Mouse (Mus musculus): ENCODE measurements around the gene Dlx5.

Dlx5 gene

DNA sequence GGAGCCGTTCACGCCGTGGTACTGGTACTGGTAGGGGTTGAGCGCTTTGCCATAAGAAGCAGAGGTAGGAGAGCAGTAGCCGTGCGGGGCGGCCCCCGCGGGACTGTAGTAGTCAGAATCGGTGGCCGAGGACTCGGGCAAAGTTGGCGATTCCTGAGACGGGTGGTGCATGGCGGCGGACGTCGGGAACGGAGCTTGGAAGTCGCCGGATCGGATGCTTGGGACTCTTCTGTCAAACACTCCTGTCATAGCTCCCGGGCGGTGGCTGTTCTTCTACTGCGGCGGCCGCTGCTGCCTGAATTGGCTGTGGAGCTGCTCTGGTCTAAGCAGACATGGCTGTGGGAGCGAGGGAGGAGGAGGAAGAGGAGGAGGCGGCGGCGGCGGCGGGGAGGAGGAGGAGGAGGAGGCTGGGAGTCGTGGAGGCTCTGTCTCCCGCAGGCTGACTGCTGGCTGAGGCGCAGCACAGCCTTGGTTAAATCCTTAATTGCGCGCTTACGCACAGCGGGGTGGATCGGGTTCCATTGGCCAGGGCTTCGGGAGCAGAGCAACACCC is at the start of gene Dlx5:
Gene Dlx5, minus strand, starts transcription at position 448 of the 553 bp plus-strand sequence.
- DNase-seq, result no peak

DNA sequence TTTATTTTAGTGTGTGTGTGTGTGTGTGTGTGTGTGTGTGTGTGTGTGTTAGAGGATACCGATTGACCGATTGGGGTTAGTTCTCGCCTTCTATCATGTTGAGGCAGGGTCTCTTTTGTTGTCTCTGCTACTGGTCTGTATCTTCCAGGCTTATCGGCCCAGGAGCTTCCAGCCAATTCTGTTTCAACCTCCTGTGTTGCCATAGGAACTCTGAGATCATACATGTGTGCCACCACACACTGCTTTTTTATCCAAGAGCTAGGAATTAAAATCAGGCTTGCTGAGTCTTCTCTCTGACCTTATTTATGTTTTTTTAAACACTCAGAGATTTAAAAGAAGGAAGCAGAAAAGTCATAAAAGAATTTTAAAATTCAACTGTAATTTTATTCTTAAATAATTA is 49.6 kb upstream of the Dlx5 start:
- DNase-seq, result no peak

DNA sequence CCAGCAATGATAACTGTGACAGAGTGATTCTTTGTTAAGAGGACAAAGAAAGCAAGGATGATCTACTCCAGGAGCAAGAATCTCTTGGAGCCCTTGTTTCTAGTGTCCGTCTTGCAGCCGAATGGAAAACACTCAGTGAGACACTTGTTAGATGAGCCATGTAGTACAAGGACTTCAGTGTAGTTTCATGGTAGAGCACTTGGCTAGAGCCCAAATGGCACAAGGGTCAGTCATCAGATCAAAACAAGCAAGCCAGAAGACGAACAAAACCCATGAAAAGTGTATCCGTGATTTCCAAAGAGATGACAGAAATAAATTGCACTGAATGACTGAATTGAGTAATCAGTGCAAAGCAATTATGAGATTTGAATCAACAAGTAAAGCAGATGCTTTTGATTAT is 48.9 kb upstream of the Dlx5 start:
- no peak for DNase-seq

DNA sequence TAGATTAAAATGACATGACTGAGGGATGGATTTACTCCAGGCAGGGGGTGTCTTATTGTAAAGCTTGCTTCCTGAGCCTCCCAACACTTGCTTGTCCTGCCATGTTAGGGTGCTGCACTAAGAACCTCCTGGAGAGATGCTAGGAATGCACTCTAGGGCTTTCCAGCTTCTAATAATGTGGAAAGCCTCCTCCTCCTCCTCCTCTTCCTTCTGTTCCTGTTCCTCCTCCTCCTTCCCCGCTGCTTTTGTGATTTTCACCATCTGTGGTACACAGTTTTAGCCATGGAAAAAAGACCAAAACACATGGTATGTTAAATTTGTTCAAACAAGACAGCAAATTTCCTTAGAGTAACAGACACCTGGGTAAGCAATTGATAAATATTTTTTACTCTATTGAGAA is 43.4 kb upstream of the Dlx5 start:
- peak; percentile 5 for DNase-seq

DNA sequence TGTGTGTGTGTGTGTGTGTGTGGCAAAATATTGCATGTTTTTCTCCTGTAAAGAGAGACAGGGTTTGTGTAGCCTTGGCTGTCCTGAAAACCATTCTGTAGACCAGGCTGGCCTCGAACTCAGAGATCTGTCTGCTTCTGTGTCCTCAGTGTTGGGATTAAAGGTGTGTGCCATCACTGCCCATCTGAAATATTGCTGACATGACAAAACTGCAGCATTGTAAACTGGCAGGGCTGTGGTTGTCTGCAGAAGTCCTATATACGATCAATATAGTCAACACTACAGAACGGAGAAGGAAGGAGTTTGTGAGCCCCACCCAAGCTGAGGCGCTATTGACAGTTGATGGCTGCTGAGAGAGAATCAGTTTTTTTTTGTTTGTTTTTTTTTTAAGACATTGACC is 35.4 kb upstream of the Dlx5 start:
- no peak for DNase-seq

DNA sequence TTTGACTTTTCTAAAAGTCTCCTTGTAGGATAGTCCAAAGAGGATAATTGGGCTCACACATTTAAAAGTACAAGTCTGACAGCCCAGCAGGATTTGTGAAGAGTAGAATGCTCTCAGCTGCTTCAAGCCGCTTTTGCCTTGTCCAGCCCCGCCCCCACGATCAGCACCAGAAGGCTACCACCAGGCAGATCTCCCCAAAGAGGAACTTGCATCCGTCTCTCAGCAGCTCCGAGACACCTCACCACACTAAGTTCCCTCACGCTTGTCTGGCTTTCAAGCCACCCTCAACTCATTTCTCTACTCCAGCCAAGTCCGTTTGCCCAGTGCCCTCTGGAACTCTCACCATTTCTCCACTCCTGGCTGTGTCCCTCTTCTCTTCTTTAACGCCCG is 33.6 kb upstream of the Dlx5 start:
- no peak for DNase-seq

DNA sequence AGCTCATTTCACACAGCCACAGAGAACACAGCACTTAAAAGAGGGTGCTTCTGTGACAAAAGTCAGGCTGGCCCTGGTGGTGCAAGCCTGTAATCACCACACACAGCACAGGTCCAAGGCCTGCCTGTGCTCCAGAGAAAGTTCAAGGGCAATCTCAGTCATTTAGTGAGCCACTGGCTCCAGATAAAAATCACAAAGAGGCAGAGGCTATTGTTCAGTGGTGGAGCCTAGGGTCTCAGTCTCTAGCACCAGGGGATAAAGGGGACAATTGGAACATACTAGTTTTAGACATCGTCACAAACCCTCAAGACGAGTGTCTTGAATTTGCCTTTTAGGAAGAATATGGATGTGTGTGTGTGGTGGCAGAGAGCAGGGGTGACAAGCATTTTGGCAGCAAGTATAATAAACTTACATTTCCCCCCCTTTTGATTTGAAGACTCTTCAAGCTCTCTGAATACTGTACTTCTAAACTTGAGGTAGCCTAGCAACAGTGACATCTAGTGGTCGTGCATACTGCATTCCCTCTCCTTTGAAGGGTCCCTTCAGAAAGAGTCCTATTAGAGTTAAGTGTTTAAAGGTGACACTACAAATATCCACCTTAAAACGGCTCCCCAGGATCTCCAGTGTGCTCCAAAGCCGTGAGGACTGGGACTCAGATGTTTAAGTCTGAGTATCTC is 33.1 kb upstream of the Dlx5 start:
- DNase-seq, result peak; percentile 9

DNA sequence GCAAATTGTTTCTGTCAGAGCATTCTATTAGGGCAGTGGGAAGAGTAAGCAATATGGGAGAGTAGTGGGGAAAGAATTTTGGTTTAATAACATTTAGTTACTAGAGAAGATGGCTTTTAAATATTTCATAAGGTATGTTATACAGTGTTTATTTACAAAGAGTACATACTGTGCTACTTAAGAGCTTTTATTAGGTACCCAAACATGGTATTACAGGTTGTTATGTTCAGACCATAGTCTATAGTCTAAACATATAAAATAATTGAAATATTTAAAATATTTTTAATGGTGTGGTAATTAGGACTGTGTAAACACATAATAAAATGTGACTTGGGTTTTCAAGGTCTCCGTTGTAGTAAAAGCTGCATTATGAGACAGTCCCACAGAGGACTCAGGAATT is 32.4 kb upstream of the Dlx5 start:
- no peak for DNase-seq

DNA sequence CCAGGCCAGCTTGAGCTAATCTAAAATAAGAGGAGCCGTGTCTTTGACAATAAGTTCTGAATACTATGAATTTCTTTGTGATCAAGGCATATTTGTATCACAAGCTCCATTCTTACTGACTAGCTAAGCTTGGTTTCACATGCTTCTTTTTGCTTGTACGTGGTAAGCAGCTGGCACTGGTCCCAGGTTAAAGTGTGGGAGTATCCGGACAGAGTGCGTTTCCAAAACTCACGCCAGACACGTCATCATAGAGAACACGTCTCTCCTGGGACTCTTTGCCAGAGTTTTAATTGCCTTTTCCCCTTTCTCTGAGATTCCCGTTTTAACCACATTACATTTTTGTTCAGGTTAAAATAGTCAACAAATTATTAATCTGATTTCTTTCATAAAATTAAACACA is 27.7 kb upstream of the Dlx5 start:
- no peak for DNase-seq

DNA sequence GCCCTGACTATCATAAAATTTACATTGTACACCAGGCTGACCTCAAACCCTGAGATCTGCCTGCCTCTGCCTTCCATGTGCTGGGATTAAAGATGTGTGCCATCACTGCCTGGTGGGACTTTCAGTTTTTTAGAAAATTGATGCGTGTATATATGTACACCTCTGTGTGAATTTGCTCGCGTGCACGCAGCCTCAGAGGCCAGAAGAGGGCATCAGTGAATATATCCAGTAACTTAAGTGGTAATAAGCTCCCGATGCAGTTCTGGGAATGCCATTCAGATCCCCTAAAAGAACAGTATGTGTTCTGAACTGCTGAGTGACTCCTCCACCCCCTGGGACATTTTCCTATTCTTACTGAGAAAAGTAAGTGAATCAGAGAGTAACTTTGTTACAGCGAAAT is 8.2 kb upstream of the Dlx5 start:
- DNase-seq, result no peak

DNA sequence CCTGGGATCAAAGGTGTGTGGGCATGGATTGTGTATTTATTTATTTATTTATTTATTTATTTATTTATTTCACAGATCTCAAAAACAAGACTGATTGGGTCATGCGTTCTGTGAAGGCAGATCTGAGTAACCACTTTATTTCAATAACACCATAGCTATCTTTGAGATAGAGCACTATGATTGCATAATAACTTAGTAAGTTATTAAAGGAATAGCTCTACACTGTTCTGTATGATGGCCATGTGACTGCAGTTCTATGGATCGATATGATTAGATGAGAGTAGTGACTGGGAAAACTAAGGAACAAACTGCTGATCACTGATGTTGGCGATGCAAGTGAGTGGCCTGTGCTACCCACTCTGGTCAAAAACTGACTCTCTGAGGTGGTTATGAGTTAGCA is 4.3 kb upstream of the Dlx5 start:
- DNase-seq, result no peak

DNA sequence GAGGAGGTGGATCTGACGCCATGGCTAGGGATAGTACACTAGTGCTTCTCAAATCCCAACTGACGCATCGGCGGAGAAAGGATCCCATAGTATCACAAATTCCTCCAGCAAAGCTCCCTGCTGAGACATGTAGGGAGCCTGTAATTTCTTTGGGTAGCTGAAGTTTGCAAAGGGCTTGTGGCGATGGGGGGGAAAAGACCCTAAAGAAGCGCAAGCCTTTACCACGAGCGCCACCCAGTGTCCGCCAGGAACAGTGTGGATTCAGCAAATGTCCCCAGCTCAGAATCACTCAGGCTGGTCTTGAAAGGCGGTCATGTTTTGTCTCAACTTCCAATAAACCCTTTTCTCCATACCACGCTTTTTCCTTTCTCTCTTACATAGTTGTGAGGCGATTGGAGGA is 3.0 kb upstream of the Dlx5 start:
- no peak for DNase-seq

DNA sequence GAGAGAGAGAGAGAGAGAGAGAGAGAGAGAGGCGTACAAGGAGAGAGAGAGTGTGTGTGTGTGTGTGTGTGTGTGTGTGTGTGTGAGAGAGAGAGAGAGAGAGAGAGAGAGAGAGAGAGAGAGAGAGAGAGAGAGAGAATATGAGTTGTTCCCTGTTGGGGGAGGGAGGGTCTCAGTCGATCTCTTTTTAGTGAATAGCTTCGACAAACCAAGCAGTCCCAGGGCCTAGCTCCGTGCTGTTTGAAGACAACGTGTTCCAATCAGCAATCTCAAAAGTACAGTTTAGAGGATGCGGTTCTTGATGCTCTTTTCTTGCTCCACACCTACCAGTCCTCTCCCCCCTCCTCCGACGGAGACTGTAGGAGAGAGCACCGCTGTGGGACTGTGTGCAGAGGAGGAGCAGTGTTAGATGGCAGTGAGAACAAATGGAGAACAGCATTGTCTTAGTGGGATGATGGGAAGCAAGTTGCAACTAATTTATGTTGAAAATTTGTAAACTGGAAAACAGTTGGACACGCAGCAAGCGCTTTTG is 447 bp upstream of the Dlx5 start:
- no peak for DNase-seq

DNA sequence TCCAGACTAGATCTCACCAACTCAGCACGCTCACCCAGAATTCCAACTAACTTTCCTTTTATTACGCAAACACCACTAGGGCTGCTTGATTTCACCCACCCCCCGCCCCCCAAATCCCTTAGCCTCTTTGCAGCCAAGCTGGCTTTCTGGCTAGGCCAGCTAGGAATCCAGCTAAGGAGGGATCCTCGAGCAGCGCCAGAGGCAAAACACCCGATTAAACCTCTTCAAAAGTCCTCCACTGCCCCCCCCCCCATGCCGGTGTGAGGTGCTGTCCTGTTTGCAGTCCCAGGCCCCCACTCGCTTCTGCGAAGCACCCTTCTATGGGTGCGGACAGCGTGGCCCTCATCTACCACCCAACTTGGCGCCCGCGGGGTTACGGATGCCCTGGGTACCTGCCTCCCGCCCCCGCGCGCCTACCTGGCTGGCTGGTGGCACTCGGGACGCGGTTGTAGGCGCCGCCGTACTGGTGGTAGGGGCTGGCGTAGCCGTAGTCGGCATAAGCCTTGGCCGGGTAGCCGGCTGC is 709 bp downstream of the Dlx5 start:
- DNase-seq, result no peak

DNA sequence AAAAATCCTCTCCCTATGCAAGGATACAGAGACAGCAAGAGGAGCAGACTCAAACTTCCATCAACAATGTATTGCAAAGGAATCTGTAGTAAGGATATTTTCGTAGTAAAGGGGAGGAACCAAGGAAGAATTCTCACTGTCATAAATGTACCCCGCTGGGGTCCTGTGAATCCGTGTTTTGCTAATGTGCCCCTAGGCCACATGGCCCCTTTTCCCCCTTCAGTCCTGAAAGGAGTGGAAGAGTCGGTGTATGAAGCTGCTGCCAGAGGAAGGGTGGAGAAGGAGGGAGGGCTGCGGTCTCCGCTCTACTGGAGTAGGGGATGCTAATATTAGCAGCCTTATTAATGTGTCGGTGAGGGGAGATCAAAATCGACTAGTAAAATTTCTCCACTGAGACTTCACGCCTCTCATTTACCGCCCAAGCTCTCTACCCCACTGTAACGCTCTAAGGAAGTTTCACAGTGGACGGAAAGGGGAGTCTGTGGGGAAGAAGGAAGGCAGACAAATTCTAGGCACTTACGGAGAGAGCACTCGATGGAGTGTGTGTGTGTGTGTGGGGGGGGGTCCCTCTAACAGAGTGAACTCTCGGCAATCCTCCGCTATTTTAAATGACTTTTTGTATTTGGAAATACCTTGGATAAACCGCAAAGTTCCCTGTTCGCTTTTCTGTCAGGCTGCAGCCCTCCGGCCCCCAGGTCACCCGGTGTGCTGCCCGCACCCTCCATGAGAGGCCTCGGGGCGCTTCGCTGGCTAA is 1.3 kb downstream of the Dlx5 start:
- DNase-seq, result no peak

DNA sequence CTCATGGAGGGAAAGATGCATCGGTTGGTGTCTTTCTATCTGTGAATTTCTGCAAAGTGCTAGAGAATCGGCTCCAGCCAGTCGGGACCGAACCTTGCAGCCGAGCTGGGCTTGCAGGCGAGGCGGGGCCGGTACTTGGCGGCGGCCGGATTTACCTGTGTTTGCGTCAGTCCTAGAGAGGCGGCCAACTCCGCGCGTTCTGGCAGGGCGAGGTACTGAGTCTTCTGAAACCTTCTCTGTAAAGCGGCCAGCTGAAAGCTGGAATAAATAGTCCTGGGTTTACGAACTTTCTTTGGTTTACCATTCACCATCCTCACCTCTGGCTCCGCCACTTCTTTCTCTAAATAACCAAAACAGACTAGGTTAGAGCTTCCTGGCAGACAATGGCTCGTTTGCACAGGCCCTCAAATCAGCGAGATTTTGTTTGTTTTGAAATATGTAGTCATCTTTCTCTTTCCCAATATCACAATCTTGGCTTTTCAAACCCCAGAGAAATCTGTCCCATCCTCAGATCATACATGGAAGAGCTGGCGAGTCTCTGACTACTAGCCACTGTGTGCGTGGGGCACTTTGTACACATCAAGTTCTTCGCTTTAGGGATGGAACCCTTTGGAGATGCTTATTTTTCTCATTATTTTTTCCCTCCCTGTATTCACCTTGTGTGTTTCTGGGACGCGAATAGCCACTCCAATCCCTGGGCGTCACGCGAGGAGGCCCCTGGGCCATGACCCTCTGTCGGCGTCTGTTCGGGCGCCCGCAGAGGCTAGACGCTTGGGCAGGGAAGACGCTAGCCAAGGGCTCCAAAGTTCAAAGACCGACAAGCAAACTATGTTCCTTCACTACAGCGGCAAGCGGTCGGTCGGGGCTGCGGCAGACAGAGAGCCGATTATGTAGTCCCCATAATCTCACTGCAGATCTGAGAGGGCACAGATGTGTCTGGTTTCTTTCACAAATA is 2.2 kb downstream of the Dlx5 start:
- DNase-seq, result no peak

DNA sequence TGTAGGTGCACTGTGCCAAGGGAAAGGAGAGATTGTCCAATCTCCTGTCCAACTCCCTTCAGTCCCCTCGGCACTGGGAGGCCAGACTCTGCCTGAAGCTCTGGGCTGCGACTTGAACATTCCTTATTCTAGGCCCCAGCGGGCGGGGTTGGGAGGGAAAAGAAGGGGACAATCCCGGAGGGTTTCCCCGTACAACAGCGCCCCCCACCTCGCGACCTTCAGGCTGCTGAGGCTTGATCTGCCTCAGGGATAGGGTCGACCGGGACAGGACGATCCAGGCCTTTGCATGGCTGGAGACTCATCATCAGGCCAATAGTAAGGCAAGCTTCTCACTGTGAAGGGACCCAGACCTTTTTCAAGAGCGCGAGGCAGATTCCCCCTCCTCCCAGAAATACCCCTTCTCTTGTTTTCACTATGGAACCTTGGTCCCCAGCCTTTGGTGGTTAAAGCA is 3.0 kb downstream of the Dlx5 start:
- no peak for DNase-seq

DNA sequence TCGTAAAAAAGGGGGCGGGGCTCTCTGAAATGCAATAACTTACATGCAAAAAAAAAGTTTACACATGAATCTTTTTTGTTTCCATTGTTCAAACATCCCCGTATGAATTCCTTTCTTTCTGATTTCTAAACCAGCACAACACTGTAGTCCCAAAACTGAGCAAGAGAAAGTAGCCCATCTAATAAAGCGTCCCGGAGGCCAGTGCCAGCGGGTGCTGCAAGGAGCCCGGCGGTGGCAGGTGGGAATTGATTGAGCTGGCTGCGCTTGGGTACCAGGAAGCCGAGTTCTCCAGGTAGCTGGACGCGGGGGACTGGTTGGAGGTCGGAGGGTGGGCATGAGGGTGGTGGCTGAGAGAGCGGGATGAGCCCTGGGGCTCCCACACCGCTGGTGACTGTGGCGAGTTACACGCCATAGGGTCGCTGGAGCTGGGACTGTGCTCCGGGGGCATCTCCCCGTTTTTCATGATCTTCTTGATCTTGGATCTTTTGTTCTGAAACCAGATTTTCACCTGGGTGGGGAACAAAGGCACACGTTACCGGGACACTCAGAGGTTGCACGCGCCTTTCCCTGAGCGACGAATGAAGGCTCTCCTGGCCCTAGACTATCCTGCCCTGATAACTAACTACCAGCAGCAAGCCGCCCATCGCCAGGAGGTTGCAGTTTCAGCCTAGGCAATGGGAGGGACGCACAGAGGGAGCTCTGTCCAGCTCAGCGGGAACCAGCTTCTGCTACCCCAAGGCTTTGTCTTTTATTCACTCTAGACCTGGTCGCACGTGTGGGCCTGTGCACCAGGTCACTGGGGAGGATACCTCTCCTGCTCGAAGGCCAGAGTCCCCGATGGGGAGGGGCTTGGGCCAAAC is 3.7 kb downstream of the Dlx5 start:
- no peak for DNase-seq

DNA sequence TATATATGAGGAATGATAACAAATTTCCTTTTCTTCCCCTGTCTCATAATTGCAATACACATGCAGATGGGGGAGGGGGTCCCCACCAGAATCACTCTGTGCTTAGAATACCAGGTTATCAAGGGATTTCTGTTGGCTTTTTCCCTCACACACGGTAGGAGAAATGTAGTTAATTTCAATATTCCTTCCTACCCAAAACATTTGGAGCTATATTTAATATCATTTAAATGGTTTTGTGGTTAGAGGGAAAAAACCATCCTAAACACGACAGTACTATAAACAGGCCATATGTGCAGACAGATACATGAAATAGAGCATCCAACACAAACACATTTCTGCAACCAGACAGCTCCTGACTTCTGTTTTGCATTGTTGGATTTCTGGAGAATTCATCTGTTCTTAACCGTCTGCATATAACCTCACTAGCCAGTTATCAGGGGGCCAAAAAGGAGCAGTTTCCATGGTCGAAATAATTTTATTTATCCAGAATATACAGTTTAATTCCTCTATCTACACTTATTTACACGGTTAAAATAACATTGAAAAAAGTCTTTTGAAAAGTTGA is 4.5 kb downstream of the Dlx5 start:
- no peak for DNase-seq

DNA sequence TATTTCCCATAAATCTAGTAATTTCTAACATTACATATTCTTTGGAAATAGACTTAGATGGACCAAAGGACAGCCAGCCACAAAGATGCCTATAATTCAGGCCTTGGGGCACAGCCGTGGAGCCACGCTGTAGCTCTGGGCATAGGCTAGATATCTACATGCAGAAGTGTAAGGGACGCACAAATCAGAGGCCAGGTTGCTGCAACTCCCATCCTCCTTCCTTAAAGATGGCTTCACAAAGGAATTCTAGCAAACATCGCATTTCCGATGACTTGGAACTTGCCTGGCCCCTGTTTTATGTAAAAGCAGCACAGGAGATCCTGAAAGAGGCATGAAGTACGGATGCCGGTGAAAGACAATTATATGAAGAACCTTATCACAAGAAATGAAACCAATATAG is 5.2 kb downstream of the Dlx5 start:
- DNase-seq, result no peak

DNA sequence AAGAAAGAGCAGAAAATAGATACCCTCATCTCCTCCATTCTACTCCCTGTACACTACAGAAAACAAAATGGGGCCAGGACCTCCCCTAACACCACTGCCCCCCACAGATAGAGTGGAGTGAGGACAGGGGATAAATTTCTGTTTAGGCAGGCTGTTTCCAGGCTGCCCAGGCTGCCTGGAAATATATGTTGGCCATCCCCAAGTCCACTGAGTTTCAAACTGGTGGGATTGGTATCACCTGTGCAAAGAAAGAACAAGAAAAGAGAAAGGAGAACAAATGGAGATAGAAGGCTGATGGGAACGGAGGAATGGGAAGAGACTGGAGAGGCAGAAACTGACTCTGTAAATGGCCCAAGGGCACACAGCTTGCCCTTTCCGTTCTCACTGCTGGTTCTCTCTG is 5.7 kb downstream of the Dlx5 start:
- no peak for DNase-seq
